Mouse (Mus musculus) spleen, postnatal 0 days (tissue): ENCODE measurements around the gene S100a1. TPM values are rescaled to one million over a fixed set of nuclear protein-coding genes. Genes with fewer than 3 reads are reported as not detected.

ENCODE experiments used
- polyA plus RNA-seq: library from polyadenylated mRNA; unstranded; fragments of >200 nt; fragmentation: Nextera tagmentation; extraction: Ambion mirVana; gene quantifications from 2 replicates; pipeline ENCODE4 v1.2.1, GENCODE M21; 2015

Gene S100a1
- polyA plus RNA-seq = 40.2 and 50.6 TPM in 2 replicates

DNA sequence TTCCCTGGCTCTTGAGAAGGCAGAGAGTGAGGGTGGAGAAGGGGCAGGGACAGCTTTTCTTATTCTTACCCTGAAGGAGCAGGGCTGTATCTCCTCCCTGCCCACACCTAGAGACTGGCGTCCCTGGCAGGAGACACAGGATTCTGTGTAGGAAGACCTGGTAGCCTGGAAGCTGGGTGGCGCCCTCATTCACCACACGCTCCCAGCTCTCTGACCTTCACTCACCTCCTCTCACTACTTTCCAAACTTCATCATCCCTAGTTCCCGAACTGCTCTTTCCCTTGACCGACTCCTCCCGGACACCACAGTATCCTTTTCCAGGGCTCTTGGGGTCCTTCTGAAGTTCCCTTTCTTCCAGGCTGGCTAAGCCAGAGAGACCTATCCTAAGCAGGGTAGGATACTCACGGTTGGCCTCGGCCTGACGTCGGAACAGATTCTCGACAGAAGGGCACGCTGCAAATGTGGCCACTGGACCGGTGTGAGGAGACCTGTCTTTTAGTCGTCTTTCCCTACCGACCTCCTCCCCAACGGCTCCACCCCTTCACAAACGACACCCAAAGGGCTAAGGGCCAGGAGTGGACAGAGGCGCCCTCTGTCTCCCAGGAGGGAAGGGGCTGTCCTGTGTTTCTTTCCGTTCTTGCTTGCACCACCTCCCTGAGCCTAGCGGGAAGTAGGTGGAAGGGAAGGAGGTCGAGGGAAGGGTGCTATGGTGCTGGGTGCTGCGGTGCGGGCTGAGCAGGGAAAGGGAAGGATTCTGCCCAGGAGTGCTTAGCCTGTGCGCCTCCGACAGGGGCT, at the start of gene S100a1, which contains the start of gene S100a13:
Gene S100a1, minus strand, starts transcription at position 597 of the 795 bp plus-strand sequence.
Gene S100a13, plus strand, starts transcription at position 640 of the 795 bp plus-strand sequence.

DNA sequence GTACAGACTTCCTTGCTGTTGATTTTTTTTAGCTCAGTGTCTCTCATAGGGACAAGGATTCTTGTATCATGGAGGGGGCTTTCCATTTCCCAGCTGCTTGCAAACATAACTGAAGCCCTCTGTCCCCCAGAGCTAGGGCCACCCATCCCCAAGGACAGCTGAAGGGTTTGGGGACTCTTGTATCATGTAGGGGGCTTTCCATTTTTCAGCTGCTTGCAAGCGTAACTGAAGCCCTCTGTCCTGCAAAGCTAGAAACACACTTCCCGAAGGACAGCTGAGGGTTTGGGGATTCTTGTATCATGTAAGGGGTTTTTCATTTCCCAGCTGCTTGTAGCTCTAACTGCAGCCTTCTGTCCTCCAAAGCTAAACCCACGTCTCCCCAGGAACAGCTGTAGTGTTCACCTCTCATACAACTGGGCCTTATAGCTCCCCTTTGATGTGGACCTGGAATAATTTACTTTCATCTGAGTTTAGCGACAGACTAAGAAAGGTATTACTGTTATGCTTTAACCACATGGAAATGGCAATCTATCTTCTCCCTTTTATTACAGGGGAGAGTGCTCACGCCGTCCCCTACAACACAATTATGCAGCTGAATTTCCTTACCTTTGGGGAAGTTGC, 45.9 kb upstream of the S100a1 start, which contains the start of gene S100a3:
Gene S100a3, plus strand, starts transcription at position 571 of the 621 bp plus-strand sequence.

DNA sequence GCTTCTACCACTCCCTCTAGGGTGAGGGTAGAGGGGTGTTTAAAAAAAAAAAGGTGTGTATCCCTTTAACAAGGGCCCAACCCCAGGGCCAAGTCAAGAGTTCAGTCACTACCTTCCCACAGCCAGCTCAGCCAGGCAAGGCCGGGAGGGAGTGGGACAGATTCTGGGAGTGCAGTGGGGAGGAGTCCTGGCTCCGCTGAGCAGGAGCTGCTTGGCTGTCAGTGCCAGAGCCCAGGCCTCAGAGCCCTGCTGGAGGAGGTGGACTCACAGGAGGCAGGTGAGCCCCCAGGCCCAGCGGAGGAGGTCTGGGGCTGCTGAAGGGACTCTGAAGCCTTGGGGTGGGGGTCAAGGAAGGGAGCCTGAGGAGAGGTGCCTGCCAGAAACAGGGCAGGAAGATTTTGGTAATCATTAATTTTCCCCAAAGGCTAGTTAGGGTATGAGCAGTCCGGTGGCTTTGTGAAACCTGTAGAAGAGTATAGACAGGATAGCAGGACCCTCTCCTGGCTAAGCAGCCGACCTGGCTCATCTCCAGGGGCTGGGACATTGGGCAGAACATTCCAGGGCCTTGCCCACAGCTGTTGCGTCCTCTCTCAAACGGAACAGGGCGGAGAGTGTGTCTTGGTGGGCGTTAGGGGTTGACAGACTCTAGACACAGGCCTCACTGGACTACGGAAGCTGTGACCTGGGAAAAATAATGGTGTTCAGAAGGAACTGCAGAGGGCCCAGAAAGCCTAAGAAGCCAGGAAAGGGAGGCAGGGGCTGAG, 23.1 kb upstream of the S100a1 start, which contains the start of gene S100a16:
Gene S100a16, plus strand, starts transcription at position 114 of the 764 bp plus-strand sequence.

DNA sequence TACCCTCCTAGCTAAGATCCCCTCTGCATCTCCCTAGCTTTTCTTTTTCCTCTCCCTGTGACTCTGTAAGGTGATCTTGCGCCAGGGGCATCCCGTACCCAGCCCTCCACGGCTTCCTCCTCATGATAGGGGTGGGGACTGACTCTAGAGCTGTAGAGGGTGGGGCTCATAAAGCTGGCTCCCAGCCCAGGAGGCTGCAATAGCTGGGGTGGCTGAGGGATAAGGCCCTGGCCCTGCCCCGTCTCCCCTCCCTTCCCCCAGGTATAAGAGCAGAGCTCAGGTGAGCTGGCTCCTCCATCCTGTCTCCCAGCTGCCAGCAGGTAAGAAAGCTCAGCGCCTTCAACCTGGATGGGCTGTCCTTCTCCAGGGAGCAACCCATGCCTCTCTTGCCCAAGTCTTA, 12.4 kb upstream of the S100a1 start, which contains the start of gene S100a14:
Gene S100a14, plus strand, starts transcription at position 277 of the 400 bp plus-strand sequence.

DNA sequence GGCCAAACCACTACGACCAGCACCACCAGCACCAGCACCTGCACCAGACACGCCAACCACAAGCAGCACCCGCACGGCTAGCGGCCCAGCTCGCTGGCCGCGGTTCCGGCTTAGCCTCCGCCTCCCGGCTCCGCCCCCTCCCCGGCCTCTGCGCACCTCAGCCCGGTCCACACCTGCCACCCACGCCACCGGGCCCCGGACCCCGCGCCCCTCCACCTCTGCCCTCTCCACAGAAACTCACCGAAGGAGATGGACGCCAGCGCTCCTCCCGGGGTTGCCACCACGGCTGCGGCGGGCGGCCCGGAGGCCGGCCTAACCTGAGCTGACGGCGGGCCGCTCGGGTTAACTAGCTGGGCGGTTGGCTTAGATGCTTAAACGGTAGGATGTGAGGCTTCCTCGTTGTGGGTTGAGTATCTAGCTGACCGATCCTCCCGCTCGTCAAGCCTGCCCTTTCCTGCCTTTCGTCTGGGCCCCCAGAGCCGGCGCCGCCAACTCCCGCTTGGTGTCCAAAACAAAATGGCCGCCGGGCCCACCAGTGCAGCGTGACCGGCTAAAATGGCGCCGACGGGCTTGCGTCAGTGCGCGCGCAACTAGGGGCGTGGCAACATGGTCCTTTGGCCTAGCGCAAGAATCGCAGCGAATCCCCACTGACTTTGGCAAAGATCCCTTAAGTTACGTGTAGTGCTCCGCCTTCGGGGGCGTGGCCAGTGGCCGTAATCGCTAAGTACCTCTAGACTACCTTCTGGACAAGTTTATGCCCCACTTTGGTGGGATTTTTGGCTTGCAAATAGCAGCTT, 5.0 kb downstream of the S100a1 start, which contains the start of gene Chtop:
Gene Chtop, minus strand, starts transcription at position 549 of the 797 bp plus-strand sequence.

DNA sequence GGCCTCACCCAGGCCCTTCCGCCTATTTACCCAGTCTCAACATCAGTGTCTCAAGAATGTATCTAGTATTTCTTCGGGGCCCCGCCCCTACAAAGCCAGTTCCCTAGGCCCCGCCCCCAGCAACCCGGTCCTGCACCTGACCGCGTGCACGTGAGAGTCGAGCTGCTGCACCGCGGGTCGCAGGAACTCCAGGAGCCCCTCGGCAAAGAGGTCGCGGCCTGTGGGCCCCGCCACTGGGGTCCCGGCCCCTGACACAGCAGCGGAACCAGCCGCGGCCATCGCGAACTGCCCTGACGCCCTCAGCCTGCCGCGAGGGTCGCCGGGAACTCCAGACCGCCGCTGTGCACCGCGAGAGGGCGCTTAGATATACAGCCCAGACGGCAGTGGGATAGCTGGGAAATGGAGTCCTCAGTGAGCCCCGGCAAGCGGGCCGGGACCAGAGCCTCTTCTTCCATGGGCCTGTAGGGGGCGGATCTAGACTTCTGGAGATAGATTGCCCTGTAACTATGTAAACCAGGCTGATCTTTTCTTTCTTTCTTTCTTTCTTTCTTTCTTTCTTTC, 23.4 kb downstream of the S100a1 start, which contains the start of gene Snapin:
Gene Snapin, minus strand, starts transcription at position 338 of the 561 bp plus-strand sequence.

DNA sequence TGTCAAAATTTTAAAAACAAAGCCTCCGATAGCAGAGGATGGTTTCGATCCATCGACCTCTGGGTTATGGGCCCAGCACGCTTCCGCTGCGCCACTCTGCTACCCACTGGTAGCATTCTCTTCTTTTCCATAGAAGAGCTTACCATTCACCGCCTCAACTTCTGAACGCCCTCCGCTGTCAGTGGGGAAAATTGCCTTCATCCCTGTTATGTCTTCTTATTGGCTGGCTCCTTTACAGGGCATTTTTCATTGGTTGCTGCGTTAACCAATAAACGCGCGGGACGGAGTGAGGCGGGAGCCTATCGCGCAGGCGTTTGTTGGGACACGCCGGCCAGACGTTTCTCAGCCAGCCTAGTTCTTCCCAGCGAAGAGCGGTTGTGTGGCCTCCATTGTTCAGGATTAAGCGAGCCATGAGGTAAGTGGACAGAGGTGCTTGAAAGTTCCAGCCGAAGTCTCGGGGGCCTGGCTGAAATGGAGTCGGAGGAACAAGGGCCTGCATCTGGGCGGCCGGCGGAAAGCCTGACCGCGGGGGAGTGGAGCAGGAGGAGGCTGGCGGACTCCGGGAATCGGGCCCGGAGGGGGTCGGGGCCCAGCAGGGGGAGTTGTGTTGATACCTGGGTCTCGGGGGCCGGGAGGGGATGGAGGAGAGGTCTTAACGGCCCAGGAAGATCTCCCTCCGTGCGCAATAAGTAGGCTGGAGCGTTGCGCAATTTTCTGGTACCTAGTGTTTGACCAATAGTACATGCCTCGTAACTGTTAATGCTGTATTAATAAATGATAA, 38.2 kb downstream of the S100a1 start, which contains the start of gene Ilf2:
Gene Ilf2, plus strand, starts transcription at position 296 of the 781 bp plus-strand sequence.

DNA sequence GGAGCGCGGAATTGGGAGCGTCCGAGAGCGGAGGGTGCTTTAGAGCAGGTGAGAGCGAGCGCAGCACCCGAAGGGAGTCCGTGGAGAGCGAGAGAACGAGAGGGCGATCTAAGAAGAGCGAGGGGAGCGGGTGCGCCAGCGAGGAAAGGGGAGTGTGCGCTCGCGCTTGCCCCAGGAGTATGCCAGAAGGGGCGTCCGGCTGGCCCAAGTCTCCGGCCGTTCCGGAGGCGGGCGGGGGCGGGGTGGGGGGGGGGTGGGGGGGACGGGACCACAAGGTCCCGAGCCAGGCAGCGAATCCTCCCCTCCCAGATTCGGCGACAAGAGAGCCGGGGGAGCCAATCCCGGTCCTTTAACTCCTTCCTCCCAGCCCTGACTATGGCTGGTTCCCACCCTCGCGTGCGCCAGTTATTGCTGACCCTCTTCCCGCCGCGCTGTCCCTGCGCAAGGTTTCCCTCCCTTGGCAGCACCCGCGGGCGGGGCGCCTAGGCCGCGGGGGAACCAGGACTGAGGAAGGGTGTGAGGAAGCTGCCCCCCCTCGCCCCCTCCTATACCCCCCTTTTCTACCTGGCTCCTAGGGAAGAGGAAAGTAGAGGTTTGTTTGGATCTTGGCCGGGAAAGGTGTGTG, 48.4 kb downstream of the S100a1 start, which contains the start of gene Npr1:
Gene Npr1, minus strand, starts transcription at position 181 of the 625 bp plus-strand sequence.

Other genes starting within 250 kb of the S100a1 start
- gene Dennd4b, start 249.2 kb downstream of the S100a1 start, polyA plus RNA-seq = 3.9 and 5.6 TPM in 2 replicates
- gene Gatad2b, start 221.2 kb downstream of the S100a1 start, polyA plus RNA-seq = 8.6 and 9.0 TPM in 2 replicates
- 4.1 and 4.3 TPM in 2 replicates for gene Slc27a3, start 124.5 kb downstream of the S100a1 start, polyA plus RNA-seq
- gene Ints3, start 80.8 kb downstream of the S100a1 start, polyA plus RNA-seq = 9.1 and 9.8 TPM in 2 replicates
- 7.9 and 10.6 TPM in 2 replicates for gene Npr1, start 48.5 kb downstream of the S100a1 start, polyA plus RNA-seq
- 73.8 and 76.5 TPM in 2 replicates for gene Ilf2, start 38.3 kb downstream of the S100a1 start, polyA plus RNA-seq
- 36.4 and 43.7 TPM in 2 replicates for gene Snapin, start 23.4 kb downstream of the S100a1 start, polyA plus RNA-seq
- 70.1 and 74.6 TPM in 2 replicates for gene Chtop, start 4.9 kb downstream of the S100a1 start, polyA plus RNA-seq
- 61.6 and 70.3 TPM in 2 replicates for gene S100a13, start within 50 bp of the S100a1 start, polyA plus RNA-seq
- gene S100a14, start 12.5 kb upstream of the S100a1 start, polyA plus RNA-seq = 0.15 TPM in 1 of 2 replicates, not detected in the other
- gene S100a16, start 22.9 kb upstream of the S100a1 start, polyA plus RNA-seq = 95.5 and 120 TPM in 2 replicates
- 0.04 and 0.29 TPM in 2 replicates for gene S100a3, start 46.2 kb upstream of the S100a1 start, polyA plus RNA-seq
- gene S100a2, start 75.9 kb upstream of the S100a1 start, polyA plus RNA-seq = 0.51 and 0.53 TPM in 2 replicates
- not detected in 2 replicates for gene Gm42674, start 87.5 kb upstream of the S100a1 start, polyA plus RNA-seq
- 31.4 and 44.9 TPM in 2 replicates for gene S100a4, start 89.4 kb upstream of the S100a1 start, polyA plus RNA-seq
- gene S100a5, start 94.1 kb upstream of the S100a1 start, polyA plus RNA-seq = not detected in 2 replicates
- 523 and 632 TPM in 2 replicates for gene S100a6, start 98.5 kb upstream of the S100a1 start, polyA plus RNA-seq
- gene S100a7a, start 139.6 kb upstream of the S100a1 start, polyA plus RNA-seq = 0.12 and 0.19 TPM in 2 replicates
- gene S100a8, start 154.6 kb upstream of the S100a1 start, polyA plus RNA-seq = 6,399 and 9,279 TPM in 2 replicates
- gene S100a9, start 181.3 kb upstream of the S100a1 start, polyA plus RNA-seq = 4,383 and 6,343 TPM in 2 replicates
- 0.13 and 0.26 TPM in 2 replicates for gene Pglyrp4, start 212.5 kb upstream of the S100a1 start, polyA plus RNA-seq